Mouse (Mus musculus) T-helper 17 cell (primary cell): ENCODE results near the gene Gpr84.
"Not testable (repeated sequence)": the region's sequence is repeated elsewhere in the genome, so short reads cannot be mapped to it uniquely, and the experiment has no call there.

Source experiments
- in situ Hi-C, 2 experiments: fragments of 300-600 bp; cut with MboI, MseI; formaldehyde crosslinking; loops; 1 replicate in 1 of 2; 2 replicates in 1 of 2; pipeline ENCODE4 v1.15.1; 2025; ENCODE audit warnings: high pct_unique_total_duplicates in 2 of 2

Gpr84 gene

DNA sequence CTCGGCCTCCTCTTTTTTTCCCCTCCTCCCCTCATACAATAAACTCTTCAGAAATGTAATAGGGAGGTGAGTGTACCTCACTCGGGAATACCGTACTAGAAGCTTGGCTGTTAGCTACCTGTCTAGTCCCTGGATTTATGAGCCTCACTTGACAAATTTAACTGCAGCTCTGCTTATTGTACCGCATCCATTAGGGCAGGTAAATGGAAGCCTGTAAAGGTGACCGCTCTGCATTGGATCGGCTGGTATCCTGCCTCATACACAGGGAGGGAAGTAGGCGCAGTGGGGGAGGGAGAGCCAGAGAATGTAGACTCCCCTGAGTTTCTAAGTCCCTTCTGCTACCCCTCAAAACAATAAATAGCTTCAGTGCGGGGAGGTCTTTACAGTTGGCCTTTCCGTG, 19.6 kb downstream of the Gpr84 start:
- in situ Hi-C loops, result no loop called here

DNA sequence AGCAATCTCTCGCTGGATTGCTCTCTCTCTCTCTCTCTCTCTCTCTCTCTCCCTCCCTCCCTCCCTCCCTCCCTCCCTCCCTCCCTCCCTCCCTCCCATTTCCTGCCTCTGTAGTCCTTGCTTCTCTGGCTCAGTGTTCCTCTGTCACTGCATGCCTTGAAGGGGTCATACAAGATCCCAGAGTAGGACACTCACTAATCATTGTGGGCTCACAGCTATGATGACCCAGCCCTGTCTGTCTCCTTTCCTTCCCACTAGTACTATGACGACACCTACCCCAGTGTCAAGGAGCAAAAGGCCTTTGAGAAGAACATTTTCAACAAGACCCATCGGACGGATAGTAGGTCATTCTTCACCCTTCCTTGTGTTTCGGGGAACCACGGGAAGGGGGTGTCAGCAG, 20.0 kb downstream of the Gpr84 start:
- in situ Hi-C loops, result no loop called here

DNA sequence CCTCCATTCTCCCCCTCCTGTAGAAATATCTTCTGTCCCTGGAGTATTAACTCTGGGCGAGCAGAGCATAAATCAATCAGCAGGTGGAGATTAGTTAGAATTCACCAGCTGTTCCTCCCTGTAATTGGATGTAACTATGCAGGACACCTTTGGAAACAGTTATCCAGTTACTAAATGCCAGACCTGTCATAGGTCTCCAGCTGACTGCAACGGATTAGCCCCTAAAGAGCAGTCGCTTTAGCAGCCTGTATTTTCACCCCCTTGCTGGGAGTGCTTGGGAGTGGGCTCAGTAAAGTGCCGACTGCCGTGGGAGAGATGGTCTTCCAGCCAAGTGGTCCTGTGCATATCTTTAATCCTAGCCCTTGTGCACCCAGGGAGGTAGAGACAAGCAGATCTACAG, 20.8 kb downstream of the Gpr84 start:
- in situ Hi-C loops, result no loop called here

DNA sequence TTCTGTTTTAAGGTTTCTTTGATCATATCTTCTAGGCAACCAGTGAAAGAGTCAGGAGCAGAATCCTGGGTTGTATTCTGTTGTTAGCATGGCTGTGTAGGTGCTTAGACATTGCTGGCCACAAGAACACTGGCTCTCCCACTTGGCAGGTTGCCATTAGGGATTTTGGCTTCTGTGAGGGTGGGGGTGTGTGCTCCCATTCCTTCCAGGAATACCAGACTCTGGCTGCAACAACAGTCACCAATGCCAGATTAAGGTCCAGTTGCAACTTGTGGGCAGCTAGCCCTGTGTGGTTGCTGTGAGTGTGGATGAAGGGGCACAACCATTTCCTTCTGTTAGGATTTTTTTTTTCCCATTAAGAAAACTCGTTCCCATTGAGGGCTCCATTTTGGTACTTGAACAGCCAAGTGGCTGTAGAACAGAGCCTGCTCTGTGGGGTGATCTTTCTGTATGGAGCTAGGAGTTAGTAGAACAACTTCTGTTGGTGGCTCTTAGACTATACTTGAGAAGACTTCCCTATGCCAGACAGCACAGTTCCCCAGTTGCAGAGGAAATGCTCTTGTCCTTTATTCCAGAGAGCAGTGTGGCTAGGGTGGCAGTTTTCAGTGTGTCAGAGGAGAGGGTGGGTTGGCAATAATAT, 24.5 kb downstream of the Gpr84 start:
- in situ Hi-C loops, result no loop called here

DNA sequence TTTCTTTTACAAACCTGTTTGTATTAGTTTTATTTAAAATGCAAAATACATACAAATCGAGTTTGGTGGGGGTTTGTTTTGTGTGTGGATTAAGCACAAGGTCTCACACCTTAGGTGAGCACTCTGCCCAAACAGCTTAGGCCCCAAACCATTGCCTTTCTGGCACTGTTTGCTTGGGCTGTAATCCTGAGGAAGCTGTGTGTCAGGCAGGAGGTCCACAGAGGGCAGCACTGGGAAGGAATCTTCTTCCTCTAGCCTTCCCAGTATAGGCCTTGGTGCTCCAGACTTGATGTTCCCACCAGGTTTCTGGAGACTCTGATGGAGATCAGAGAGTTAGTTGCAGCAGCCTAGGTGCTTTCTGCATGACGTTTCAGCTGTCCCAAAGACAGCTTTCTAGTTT, 25.8 kb downstream of the Gpr84 start:
- in situ Hi-C loops, result no loop called here

DNA sequence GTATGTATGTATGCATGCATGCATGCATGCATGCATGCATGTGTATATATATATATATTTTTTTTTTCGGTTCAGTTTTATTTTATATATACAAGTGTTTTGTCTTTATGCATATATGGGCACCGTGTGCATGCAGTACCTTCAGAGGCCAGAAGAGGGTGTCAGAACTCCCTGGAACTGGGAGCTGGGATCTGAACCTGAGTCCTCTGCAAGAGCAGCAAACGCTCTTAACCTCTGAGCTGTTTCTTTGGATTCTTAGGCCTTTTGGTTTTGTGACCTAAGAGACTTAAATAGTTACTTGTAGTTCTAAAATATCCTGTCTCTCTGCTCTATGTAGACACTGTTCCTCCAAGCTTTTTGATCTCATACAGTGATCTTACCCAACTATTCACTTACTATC, 26.3 kb downstream of the Gpr84 start:
- in situ Hi-C loops, result no loop called here

DNA sequence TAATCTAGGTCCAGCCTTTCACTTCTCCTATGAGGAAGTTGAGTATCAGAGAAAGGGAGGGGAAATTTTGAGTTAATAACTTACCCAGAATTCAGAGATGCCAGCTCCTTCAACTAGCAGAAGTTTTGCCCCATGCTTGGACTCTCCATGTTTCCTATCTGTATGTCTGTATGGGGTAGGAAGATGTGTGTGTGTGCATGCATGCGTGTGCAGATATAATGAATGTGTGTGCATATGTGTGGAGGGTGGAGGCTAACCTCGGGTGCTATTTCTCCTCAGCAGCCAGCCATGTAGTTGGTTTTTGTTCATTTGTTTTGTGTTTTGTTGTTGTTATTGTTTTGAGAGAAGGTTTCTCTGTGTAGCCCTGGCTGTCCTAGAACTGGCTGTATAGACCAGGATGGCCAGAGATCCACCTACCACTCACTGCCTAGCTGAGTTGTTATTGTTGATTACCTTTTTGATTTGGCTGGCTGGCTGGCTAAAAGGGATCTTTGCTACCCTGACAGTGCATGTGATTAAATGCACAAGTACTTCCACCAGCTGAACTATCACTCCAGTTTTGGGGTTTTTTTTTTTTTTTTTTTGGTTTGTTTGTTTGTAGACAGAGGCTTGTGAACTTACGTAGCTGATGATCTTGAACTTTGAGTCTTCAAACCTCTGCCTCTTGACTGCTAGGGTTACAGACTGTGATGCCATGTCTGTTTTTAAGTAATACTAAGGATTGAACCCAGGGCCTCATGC, 28.8 kb downstream of the Gpr84 start:
- in situ Hi-C loops, result no loop called here

DNA sequence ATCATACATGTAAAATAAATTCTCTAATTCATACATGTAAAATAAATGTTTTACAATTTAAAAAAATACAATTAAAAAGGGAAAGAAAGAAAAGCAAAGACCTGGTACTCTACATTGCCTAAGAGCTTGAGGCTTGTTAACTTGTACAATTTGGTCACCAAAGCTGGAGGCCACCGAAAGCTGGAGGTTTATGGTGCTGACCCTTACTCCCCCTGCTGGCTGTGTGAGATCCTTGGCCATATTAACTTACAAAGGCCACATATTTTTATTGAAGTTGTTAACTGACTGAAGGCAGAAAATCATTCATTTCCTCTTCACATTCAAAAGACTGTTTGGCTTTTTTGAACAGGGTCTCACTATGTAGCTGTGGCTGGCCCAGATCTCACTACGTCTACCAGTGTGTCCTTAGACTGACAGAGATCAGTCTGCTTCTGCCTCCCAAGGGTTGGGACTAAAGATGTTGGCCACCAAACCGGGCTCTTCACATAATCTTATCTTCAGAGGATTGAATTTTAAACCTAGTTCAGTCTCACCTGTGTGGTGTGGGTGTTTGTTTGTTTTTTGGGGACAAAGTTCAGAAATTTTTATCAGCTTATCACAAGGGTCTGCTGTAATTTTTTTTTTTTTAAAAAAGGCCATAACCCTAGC, 29.5 kb downstream of the Gpr84 start:
- in situ Hi-C loops, result no loop called here

DNA sequence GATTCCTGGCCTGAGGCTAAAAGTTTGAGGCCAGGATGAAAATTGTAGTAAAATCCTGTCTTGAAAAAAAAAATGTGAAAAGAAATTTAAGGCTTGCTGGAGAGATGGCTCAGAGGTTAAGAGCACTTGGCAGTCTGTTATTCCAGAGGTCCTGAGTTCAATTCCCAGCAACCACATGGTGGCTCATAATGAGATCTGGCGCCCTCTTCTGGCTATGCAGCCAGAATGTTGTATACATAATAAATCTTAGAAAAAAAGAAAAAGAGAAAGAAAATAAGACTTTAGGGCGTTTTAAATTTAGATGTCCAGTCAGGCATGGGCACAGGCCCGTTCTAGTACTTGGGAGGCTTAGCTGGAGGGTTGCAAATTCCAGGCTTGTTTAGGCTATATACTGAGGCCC, 30.7 kb downstream of the Gpr84 start:
- in situ Hi-C loops, result no loop called here

DNA sequence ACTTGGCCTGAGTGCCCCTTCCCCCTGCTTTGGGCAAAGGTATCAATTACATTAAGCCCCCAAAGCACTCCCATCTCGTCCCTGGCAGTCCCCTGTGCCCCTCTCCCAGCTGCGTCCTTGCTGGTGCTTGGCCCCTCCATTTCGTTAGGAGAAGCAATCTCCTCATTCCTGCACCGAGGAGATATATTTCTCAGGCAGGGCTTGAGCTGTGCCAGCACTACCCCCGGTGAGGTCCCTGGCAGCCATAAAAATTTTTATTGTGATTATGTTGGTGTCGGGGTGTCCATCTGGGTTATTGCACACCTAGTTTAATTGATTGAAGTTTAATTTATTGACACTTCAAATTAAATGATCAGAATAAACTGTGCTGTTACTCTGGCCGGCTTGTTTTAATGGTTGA, 32.5 kb downstream of the Gpr84 start:
- in situ Hi-C loops, result no loop called here

DNA sequence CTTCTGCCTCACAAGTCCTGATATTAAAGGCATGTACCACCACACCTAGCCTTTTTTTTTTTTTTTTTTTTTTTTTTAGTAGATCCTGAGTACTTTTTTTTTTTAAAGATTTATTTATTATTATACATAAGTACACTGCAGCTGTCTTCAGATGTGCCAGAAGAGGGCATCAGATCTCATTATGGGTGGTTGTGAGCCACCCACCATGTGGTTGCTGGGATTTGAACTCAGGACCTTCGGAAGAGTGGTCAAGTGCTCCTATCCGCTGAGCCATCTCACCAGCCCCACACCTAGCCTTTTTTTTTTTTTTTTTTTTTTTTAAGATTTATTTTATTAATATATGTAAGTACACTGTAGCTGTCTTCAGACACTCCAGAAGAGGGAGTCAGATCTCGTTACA, 34.5 kb downstream of the Gpr84 start:
- in situ Hi-C loops, result not testable (repeated sequence)

DNA sequence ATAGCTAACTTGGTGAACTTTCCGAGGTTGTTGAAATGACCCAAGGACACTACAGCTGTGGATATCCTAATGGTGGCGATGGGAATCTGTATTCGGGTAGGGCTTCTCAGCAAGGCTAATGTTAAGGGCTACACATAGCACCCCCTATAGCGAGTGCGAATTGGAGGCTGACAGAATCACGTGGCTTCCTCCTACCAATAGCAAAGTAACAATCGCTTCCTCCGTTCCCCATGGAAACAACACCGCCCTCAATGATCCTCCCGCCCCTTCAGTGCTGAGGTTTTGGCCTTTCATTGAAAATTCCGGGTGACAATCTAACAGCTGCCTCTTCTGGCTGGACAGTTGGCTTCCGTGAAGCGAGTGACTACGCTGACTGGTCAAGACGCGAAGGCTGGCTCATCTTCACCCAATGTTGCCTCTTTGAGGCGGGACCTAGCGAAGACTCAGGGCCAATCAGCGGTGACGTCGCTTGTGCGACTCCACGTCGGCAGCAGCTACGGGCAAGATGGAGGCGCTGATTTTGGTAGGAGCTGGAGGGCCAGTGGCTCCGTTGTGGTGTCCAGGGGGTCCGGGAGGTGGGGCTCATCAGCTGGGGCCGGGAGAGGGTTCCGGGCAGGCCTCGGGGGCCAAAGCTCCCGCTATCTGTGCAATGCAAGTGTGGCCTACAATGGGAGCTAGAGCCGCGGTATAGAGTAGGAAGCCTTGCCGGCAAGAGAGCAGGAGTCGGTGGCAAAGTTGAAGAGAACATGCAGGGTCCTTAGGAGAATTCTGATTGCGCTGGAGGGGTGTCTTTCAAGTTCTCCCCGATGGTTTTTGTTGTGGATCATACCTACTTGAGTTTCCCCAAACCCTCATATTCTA, 37.8 kb downstream of the Gpr84 start, which contains the start of gene Copz1:
Copz1 (plus strand) TSS at position 296 of the 861 bp plus-strand sequence.
- in situ Hi-C loops, result no loop called here

DNA sequence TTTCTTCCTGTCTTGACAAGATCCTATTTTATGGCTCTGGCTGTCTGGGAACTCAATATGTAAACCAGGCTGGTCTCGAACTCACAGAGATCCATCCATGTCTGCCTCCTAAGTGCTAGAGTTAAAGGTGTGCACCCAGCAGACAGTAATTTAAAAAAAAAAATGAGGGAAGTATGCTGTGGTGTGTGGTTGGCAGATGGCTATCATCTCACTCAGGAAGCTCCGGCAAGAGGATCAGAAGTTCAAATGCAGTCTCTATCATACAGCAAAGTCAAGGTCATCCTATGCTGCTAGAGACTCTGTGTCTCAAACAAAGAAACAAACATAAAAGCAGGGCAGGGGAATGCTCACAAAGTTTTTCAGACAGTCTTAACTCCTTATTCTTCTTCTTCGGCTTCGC, 41.5 kb downstream of the Gpr84 start:
- in situ Hi-C loops, result no loop called here

DNA sequence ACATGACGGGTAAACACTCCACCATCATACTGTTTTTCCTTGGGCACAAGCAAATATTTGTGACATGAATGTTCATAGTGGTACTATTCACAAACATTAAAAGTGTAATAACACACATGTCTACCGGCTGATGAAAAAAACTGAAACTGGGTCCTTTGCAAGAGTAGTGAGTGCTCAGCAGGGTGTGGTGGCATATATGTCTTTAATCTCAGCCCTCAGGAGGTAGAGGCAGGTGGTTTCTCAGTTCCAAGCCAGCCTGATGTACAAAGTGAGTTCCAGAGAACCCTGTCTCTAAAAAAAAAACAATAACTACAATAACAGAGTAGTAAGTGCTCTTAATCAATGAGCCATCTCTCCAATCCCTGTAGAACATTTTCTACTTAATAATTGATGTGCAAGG, 45.6 kb downstream of the Gpr84 start:
- in situ Hi-C loops, result no loop called here

DNA sequence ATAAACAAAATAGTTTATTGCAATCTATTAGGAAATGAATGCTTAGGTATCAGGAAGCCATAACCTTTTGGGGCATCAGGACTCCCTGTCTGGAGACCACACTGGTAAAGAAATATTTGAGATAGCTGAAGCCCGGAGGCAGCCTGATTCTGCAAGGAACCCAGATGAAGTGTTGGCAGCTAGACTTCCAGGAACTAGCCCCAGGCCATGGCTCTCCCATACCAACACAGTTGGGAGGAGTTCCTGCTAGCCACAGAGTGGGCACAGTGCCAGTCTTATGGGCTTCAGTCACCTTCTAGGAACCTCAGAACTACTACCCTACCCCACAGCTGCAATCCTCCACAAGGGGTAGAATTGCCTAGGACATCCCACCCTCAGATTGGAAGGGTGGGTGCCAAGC, 50.4 kb downstream of the Gpr84 start:
- in situ Hi-C loops, result no loop called here

DNA sequence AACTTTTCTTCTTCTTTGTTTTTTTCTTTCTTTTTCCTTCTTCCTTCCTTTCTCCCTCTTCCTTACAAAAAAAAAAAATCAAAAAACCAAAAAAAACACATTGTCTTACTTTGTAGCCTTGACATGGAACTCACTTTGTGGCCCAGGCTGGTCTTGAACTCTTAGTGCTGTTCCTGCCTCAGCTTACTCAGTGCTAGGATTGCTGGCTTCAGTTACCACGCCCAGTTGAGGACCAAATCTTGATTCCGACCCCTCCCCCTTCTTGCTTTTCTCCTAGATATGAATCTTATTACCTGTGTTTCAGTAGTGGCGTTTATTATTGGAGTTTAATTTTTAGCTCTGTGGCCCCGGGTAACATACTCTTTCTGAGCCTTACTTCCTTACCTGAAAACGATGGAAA, 51.2 kb downstream of the Gpr84 start:
- in situ Hi-C loops, result no loop called here
